Mouse (Mus musculus): ENCODE measurements around the gene Klc4. TPM values are rescaled to one million over a fixed set of nuclear protein-coding genes. Genes with fewer than 3 reads are reported as not detected.

Gene Klc4
- polyA plus RNA-seq, 1 experiment = 7.8 TPM

GRCm38 (mm10) chr17:46644916-46645475 is 826 bp downstream of the Klc4 start:
- Histone ChIP-seq H3K79me3 (ENCODE audit: low read depth) (peaks cover 9% of the 10 kb centered on the region), H3K36me3 (ENCODE audit: control insufficient read depth, insufficient read depth) (peaks cover 14% of the 10 kb centered on the region), H3K4me3 (ENCODE audit: insufficient read depth, poor library complexity, severe bottlenecking) (peak overlapping the region; percentile 71), H3K27me3 (ENCODE audit: control insufficient read depth, insufficient read depth, insufficient read length) (no peaks in the 10 kb centered on the region), H3ac (ENCODE audit: control insufficient read depth, insufficient read length, low read depth) (peak overlapping the region; percentile 73), H3K79me2 (ENCODE audit: control insufficient read depth, insufficient read depth) (peaks cover 15% of the 10 kb centered on the region)
- TF ChIP-seq MYOG (IDR thresholded peaks at IDR 0.05; ENCODE audit: control insufficient read depth, extremely low read depth, insufficient read length) (no peak), MAX (IDR thresholded peaks at IDR 0.05) (no peak), FOSL1 (IDR thresholded peaks at IDR 0.05; ENCODE audit: insufficient read depth, low read length, poor library complexity, severe bottlenecking) (no peak), CTCF (IDR thresholded peaks at IDR 0.05; ENCODE audit: control insufficient read depth, insufficient read depth, insufficient read length) (no peak), MYOD1 (IDR thresholded peaks at IDR 0.05; ENCODE audit: control insufficient read depth, insufficient read length, low read depth) (no peak), CEBPB (IDR thresholded peaks at IDR 0.05; ENCODE audit: low read depth) (no peak)

- peaks cover 10% of the 10 kb centered on the region for H3K36me3 ChIP-seq (ENCODE audit: control insufficient read depth, insufficient read depth)
- no peak overlapping the region for H3ac ChIP-seq (ENCODE audit: control insufficient read depth, insufficient read length, low read depth)
- no peaks in the 10 kb centered on the region for H3K27me3 ChIP-seq (ENCODE audit: control insufficient read depth, insufficient read depth, insufficient read length)
- peaks cover 9% of the 10 kb centered on the region for H3K79me3 ChIP-seq (ENCODE audit: low read depth)
- peaks cover 15% of the 10 kb centered on the region for H3K79me2 ChIP-seq (ENCODE audit: control insufficient read depth, insufficient read depth)
- H3K4me3 ChIP-seq (ENCODE audit: insufficient read depth, poor library complexity, severe bottlenecking) = no peak overlapping the region
- TF ChIP-seq MYOG (IDR thresholded peaks at IDR 0.05; ENCODE audit: control insufficient read depth, extremely low read depth, insufficient read length) = no peak
- no peak for TF ChIP-seq MAX (IDR thresholded peaks at IDR 0.05)
- TF ChIP-seq CEBPB (IDR thresholded peaks at IDR 0.05; ENCODE audit: low read depth) = no peak
- TF ChIP-seq FOSL1 (IDR thresholded peaks at IDR 0.05; ENCODE audit: insufficient read depth, low read length, poor library complexity, severe bottlenecking) = no peak
- TF ChIP-seq CTCF (IDR thresholded peaks at IDR 0.05; ENCODE audit: control insufficient read depth, insufficient read depth, insufficient read length) = no peak
- no peak for TF ChIP-seq MYOD1 (IDR thresholded peaks at IDR 0.05; ENCODE audit: control insufficient read depth, insufficient read length, low read depth)
- TF ChIP-seq USF1 (IDR thresholded peaks at IDR 0.05; ENCODE audit: low read depth) = no peak
These were observed 1.5 kb downstream of the Klc4 start for GRCm38 (mm10) chr17:46644152-46644805.

DNA sequence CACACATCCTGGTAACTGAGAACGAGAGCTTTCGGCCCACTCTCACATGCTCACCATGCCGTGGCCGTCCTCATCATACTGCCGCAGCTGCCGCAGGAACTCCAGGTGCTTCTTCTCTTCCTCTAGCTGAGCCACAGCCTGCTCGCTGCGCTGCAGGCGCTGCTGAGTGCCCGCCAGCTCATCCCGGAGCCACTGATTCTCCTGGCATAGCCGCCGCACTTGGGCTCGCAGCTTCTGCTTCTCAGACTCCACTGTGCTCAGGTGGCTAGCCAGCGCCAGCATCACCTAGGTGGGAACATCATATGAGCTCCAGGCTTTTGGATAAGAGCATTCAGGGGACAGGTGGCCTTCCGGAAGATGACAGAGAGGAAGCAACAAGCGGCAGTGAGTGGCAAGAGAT is 3.8 kb downstream of the Klc4 start:
- no peak overlapping the region for H3ac ChIP-seq (ENCODE audit: control insufficient read depth, insufficient read length, low read depth)
- H3K36me3 ChIP-seq (ENCODE audit: control insufficient read depth, insufficient read depth) = no peaks in the 10 kb centered on the region
- H3K27me3 ChIP-seq (ENCODE audit: control insufficient read depth, insufficient read depth, insufficient read length) = no peaks in the 10 kb centered on the region
- TF ChIP-seq CTCF (IDR thresholded peaks at IDR 0.05; ENCODE audit: control insufficient read depth, insufficient read depth, insufficient read length) = no peak
- no peak for TF ChIP-seq MAX (IDR thresholded peaks at IDR 0.05)
- TF ChIP-seq MYOG (IDR thresholded peaks at IDR 0.05; ENCODE audit: control insufficient read depth, extremely low read depth, insufficient read length) = no peak
- TF ChIP-seq USF1 (IDR thresholded peaks at IDR 0.05; ENCODE audit: low read depth) = no peak
- no peak for TF ChIP-seq CEBPB (IDR thresholded peaks at IDR 0.05; ENCODE audit: low read depth)
- TF ChIP-seq MYOD1 (IDR thresholded peaks at IDR 0.05; ENCODE audit: control insufficient read depth, insufficient read length, low read depth) = no peak
- TF ChIP-seq FOSL1 (IDR thresholded peaks at IDR 0.05; ENCODE audit: insufficient read depth, low read length, poor library complexity, severe bottlenecking) = no peak
- no peak overlapping the region for H3K4me3 ChIP-seq (ENCODE audit: insufficient read depth, poor library complexity, severe bottlenecking)
- peaks cover 5% of the 10 kb centered on the region for H3K79me3 ChIP-seq (ENCODE audit: low read depth)
- peaks cover 10% of the 10 kb centered on the region for H3K79me2 ChIP-seq (ENCODE audit: control insufficient read depth, insufficient read depth)

- H3K27me3 ChIP-seq (ENCODE audit: control insufficient read depth, insufficient read depth, insufficient read length) = no peaks in the 10 kb centered on the region
- TF ChIP-seq MYOG (IDR thresholded peaks at IDR 0.05; ENCODE audit: control insufficient read depth, extremely low read depth, insufficient read length) (no peak), MYOD1 (IDR thresholded peaks at IDR 0.05; ENCODE audit: control insufficient read depth, insufficient read length, low read depth) (no peak), CEBPB (IDR thresholded peaks at IDR 0.05; ENCODE audit: low read depth) (no peak), MAX (IDR thresholded peaks at IDR 0.05) (no peak), USF1 (IDR thresholded peaks at IDR 0.05; ENCODE audit: low read depth) (no peak), CTCF (IDR thresholded peaks at IDR 0.05; ENCODE audit: control insufficient read depth, insufficient read depth, insufficient read length) (no peak), FOSL1 (IDR thresholded peaks at IDR 0.05; ENCODE audit: insufficient read depth, low read length, poor library complexity, severe bottlenecking) (no peak)
- no peaks in the 10 kb centered on the region for H3K79me3 ChIP-seq (ENCODE audit: low read depth)
- H3K36me3 ChIP-seq (ENCODE audit: control insufficient read depth, insufficient read depth) = no peaks in the 10 kb centered on the region
- no peak overlapping the region for H3ac ChIP-seq (ENCODE audit: control insufficient read depth, insufficient read length, low read depth)
- no peak overlapping the region for H3K4me3 ChIP-seq (ENCODE audit: insufficient read depth, poor library complexity, severe bottlenecking)
- no peaks in the 10 kb centered on the region for H3K79me2 ChIP-seq (ENCODE audit: control insufficient read depth, insufficient read depth)
These were observed 5.9 kb downstream of the Klc4 start for GRCm38 (mm10) chr17:46639929-46640328.

DNA sequence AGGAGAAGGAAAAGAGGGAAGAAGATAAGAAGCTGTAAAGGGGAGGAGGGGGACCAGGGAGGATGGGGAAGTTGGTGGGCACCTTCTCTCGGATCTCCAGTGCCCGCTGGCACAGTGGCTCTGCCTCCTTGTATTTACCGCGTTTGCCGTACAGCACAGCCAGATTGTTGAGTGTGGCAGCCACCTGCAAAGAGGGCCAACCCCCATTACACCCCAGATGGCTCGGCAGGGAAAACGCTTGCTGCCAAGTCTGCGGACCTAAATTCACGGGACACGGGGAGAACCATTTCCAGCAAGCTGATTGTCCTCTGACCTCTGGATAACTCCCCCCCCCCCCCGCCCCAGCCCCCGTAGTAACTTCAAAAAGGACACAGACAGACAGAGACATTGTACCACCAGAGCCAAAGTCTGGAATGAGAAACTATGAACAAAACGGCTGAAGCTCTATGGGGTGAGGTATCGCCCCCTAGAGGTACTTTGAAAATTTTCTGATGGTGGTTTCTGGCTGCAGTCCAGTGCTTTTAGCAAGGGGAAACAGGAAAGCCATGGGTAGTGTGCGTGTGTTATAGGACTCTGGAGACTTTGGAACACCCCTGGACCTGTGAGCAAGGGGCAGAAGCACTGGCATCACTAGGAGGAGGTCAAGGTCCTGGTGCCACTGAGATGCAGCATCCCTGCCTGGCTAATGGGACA is 8.8 kb downstream of the Klc4 start:
- TF ChIP-seq MYOD1 (IDR thresholded peaks at IDR 0.05; ENCODE audit: control insufficient read depth, insufficient read length, low read depth) (no peak), FOSL1 (IDR thresholded peaks at IDR 0.05; ENCODE audit: insufficient read depth, low read length, poor library complexity, severe bottlenecking) (no peak), MAX (IDR thresholded peaks at IDR 0.05) (no peak), USF1 (IDR thresholded peaks at IDR 0.05; ENCODE audit: low read depth) (no peak), MYOG (IDR thresholded peaks at IDR 0.05; ENCODE audit: control insufficient read depth, extremely low read depth, insufficient read length) (no peak), CEBPB (IDR thresholded peaks at IDR 0.05; ENCODE audit: low read depth) (no peak), CTCF (IDR thresholded peaks at IDR 0.05; ENCODE audit: control insufficient read depth, insufficient read depth, insufficient read length) (no peak)
- Histone ChIP-seq H3K79me3 (ENCODE audit: low read depth) (no peaks in the 10 kb centered on the region), H3K4me3 (ENCODE audit: insufficient read depth, poor library complexity, severe bottlenecking) (no peak overlapping the region), H3K27me3 (ENCODE audit: control insufficient read depth, insufficient read depth, insufficient read length) (no peaks in the 10 kb centered on the region), H3ac (ENCODE audit: control insufficient read depth, insufficient read length, low read depth) (no peak overlapping the region), H3K79me2 (ENCODE audit: control insufficient read depth, insufficient read depth) (no peaks in the 10 kb centered on the region), H3K36me3 (ENCODE audit: control insufficient read depth, insufficient read depth) (no peaks in the 10 kb centered on the region)

Measured in C2C12 (cell line).